Mouse (Mus musculus) lung, postnatal 0 days (tissue): ENCODE results near the gene Fam89a. TPM values are rescaled to one million over a fixed set of nuclear protein-coding genes. Genes with fewer than 3 reads are reported as not detected.

Source experiments
- ATAC-seq: fragments of 200-750 bp; cut with Nextera tagmentation; 2 replicates; pipeline ENCODE4 v1.8.0; 2017; ENCODE audit warnings: moderate library complexity
- DNase-seq: peaks from one replicate; pipeline ENCODE4 v3.0.0-alpha.2; 2016; ENCODE audit warnings: low spot score
- H3K27ac ChIP-seq: fragments of 300-500 bp; sonication (generic); 2 replicates; pipeline ENCODE4 v1.5.1; 2014; ENCODE audit warnings: antibody characterized with exemption, mild to moderate bottlenecking, low read length, mixed read lengths
- H3K27me3 ChIP-seq: fragments of 300-500 bp; sonication (generic); replicated peaks from 2 replicates; pipeline ENCODE4 v1.6.1; 2014; ENCODE audit warnings: low read length, mixed read lengths; ENCODE audit not compliant: insufficient read depth
- H3K36me3 ChIP-seq: fragments of 300-500 bp; sonication (generic); 2 replicates; pipeline ENCODE4 v1.6.1; 2014; ENCODE audit warnings: low read length, mixed read lengths; ENCODE audit not compliant: insufficient read depth
- H3K4me1 ChIP-seq: fragments of 300-500 bp; sonication (generic); 2 replicates; pipeline ENCODE4 v1.6.1; 2014; ENCODE audit warnings: antibody characterized with exemption, low read depth, low read length, mixed read lengths; ENCODE audit not compliant: insufficient read depth
- H3K4me2 ChIP-seq: fragments of 300-500 bp; sonication (generic); replicated peaks from 2 replicates; pipeline ENCODE4 v1.6.1; 2014; ENCODE audit warnings: low read depth, mild to moderate bottlenecking, low read length, moderate library complexity, mixed read lengths
- H3K4me3 ChIP-seq: fragments of 300-500 bp; sonication (generic); 2 replicates; pipeline ENCODE4 v1.5.1; 2014; ENCODE audit warnings: low read depth, low read length
- H3K9ac ChIP-seq: fragments of 300-500 bp; sonication (generic); replicated peaks from 2 replicates; pipeline ENCODE4 v1.6.1; 2014; ENCODE audit warnings: low read depth, mild to moderate bottlenecking
- H3K9me3 ChIP-seq: fragments of 300-500 bp; sonication (generic); 2 replicates; pipeline ENCODE4 v1.6.1; 2016; ENCODE audit warnings: low read length, mixed read lengths
- CTCF ChIP-seq: IDR thresholded peaks from 2 replicates; pipeline ENCODE4 v1.5.1; 2016; ENCODE audit warnings: antibody characterized with exemption, mild to moderate bottlenecking
- EP300 ChIP-seq: IDR thresholded peaks from 2 replicates; pipeline ENCODE4 v1.6.1; 2016; ENCODE audit warnings: antibody characterized with exemption, mild to moderate bottlenecking, control low read depth
- WGBS: fragments of 180-500 bp; shearing (Covaris S2); extraction: QIAGEN DNeasy Blood & Tissue Kit; methylation state at CpG from one replicate; pipeline ENCODE4 v1.1.7; 2014; 5-methylcytosine and 5-hydroxymethylcytosine counted together
- polyA plus RNA-seq: library from polyadenylated mRNA; unstranded; fragments of >200 nt; fragmentation: Nextera tagmentation; extraction: Ambion mirVana; gene quantifications from 2 replicates; pipeline ENCODE4 v1.2.1, GENCODE M21; 2015

The Fam89a gene
- polyA plus RNA-seq, 1 experiment from 2014 or later, result 3.9 TPM

- DNase-seq, result peak; percentile 56
- H3K27ac ChIP-seq, result no peak overlapping the region
- no peaks in the 10 kb centered on the region for H3K9me3 ChIP-seq
- TF ChIP-seq CTCF (peak; percentile 74), EP300 (no peak)
- 57% methylated on average over 1 of the region's 1 CpGs for WGBS
- H3K27me3 ChIP-seq, result no peaks in the 10 kb centered on the region
- no peak for ATAC-seq
- no peaks in the 10 kb centered on the region for H3K36me3 ChIP-seq
- no peaks in the 10 kb centered on the region for H3K4me1 ChIP-seq
- H3K4me2 ChIP-seq, result no peak overlapping the region
- H3K4me3 ChIP-seq, result no peak overlapping the region
- H3K9ac ChIP-seq, result no peak overlapping the region
Observed at GRCm38 (mm10) chr8:124739268-124739667, 12.4 kb downstream of the Fam89a start.

DNA sequence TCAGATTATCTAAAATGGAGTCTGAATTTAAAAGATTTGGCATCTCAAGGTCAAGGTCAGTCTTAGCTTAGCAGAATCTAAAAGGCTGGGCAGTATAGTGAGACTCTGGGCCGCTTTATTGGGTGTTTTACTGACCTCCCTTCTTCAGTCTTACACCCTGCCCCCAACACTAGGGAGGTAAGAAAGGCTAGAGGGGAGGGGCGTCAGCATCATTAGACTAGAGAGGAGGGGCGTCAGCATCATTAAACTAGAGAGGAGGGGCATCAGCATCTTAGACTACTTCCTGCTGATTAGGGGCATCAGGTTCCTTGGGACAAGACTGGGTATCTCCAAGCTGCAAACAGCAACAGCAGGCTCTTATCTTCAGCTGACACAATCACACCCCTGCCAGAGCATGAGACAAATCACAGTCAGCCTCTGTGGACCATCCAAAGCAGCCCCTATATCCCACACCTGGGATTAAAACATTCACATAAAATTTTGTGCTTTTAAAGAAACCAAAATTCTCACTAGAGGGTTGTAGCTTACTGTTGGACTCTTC is 16.2 kb downstream of the Fam89a start:
- H3K27me3 ChIP-seq, result no peaks in the 10 kb centered on the region
- WGBS, result 68% methylated on average over 3 of the region's 3 CpGs
- TF ChIP-seq EP300 (no peak), CTCF (no peak)
- H3K4me3 ChIP-seq, result no peak overlapping the region
- no peak overlapping the region for H3K9ac ChIP-seq
- H3K4me1 ChIP-seq, result no peaks in the 10 kb centered on the region
- H3K27ac ChIP-seq, result no peak overlapping the region
- no peaks in the 10 kb centered on the region for H3K9me3 ChIP-seq
- no peak for DNase-seq
- H3K36me3 ChIP-seq, result peaks cover 28% of the 10 kb centered on the region
- H3K4me2 ChIP-seq, result no peak overlapping the region
- ATAC-seq, result no peak

DNA sequence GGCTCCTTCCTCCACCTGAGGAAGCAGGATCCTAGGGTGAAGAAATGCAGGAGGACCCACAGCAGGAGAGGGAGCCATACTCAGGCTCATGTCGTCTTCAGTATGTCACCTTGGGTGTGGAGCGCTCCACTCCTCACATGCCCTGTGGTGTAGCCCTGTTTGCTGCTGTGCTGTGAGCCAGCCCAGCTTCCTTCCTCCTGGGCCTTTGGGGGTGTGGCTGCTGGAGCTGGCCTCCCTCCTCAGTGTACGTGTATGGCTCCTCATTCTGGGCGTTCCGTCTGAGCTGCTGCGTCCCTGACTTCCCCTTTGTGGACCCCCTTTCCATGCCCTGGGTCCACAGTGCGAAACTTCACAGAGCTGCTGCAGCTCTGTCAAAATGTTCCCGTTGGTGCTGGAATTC is 18.8 kb downstream of the Fam89a start:
- 76% methylated on average over 8 of the region's 8 CpGs for WGBS
- no peak for TF ChIP-seq EP300
- H3K27me3 ChIP-seq, result no peaks in the 10 kb centered on the region
- H3K36me3 ChIP-seq, result peaks cover 28% of the 10 kb centered on the region
- H3K4me1 ChIP-seq, result no peaks in the 10 kb centered on the region
- H3K9ac ChIP-seq, result no peak overlapping the region
- no peaks in the 10 kb centered on the region for H3K9me3 ChIP-seq
- H3K27ac ChIP-seq, result no peak overlapping the region
- DNase-seq, result no peak
- ATAC-seq, result no peak
- no peak overlapping the region for H3K4me2 ChIP-seq
- H3K4me3 ChIP-seq, result no peak overlapping the region

- 92% methylated on average over 7 of the region's 7 CpGs for WGBS
- H3K4me2 ChIP-seq, result no peak overlapping the region
- ATAC-seq, result no peak
- no peak for DNase-seq
- no peaks in the 10 kb centered on the region; the same call in 1 of the 2 replicates for H3K36me3 ChIP-seq
- no peak for TF ChIP-seq EP300
- no peak overlapping the region for H3K27ac ChIP-seq
- no peak overlapping the region for H3K4me3 ChIP-seq
- peaks cover 14% of the 10 kb centered on the region; the same call in 1 of the 2 replicates for H3K4me1 ChIP-seq
- H3K27me3 ChIP-seq, result no peaks in the 10 kb centered on the region
- no peaks in the 10 kb centered on the region for H3K9me3 ChIP-seq
- no peak overlapping the region for H3K9ac ChIP-seq
Observed at GRCm38 (mm10) chr8:124724301-124724700, 27.3 kb downstream of the Fam89a start.

GRCm38 (mm10) chr8:124721862-124722515 is 29.6 kb downstream of the Fam89a start, which contains the start of the genes Ttc13 and Arv1:
Gene Ttc13, minus strand, starts transcription at chr8:124721983.
Gene Arv1, plus strand, starts transcription at chr8:124722139.
- Histone ChIP-seq H3K27me3 (no peaks in the 10 kb centered on the region), H3K9me3 (no peaks in the 10 kb centered on the region), H3K4me3 (peak within 1 kb of the TSS; percentile 79), H3K4me1 (peaks cover 14% of the 10 kb centered on the region; the same call in 1 of the 2 replicates), H3K27ac (peak within 1 kb of the TSS; percentile 32; the same call in 1 of the 2 replicates), H3K9ac (peak within 1 kb of the TSS; percentile 62), H3K4me2 (peak within 1 kb of the TSS; percentile 93), H3K36me3 (no peaks in the 10 kb centered on the region)
- ATAC-seq (peak; percentile 100), DNase-seq (peak; percentile 99)
- under 1% methylated on average over 45 of the region's 59 CpGs for WGBS
- TF ChIP-seq EP300 (no peak), CTCF (peak; percentile 30; the same call in 1 of the 2 replicates)

DNA sequence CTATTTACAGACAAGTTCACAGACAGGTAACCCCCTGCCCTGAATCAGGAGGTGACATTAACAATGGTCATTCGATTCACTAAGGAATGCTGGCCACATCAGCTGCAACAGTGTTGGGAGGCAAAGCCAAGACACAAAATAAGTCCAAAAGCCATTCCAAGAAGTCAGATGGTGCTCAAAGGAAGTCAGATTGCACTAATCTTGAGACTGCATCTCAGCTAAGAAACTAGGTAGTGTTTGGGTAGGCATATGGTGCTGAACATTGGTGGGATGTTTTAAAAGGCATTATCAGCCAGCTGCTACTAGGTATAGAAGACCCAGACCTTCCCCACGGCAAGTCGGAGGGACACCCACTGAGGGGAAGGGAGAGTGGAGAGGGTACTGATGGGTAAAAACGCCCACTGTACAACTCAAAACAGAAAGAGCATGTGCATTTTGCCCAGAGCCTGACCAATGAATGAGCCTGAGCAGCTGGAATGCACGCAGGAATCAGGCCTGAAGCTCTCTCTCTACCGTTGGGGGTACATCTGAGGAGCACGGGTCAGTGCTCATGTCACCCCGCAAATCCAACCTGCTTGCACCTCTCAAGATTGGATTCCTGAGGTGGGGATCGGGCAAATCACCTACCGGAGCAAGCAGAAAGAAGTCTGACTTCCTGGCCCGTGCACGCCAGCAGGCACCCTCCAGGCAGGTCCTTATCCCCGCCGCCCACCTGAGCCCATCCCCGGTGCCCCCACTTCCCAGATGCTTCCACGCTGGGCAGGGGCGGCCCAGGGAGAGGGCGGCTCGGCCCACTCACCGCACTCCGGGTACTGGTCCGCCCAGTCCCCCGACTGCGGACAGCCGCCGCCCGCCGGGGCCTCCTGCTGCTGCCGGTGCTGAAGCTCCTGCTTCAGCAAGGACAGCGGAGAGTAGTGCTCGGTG is 30.4 kb downstream of the Fam89a start:
- Histone ChIP-seq H3K9me3 (no peaks in the 10 kb centered on the region), H3K4me2 (peak overlapping the region; percentile 93), H3K9ac (peak overlapping the region; percentile 62), H3K4me1 (peaks cover 14% of the 10 kb centered on the region; the same call in 1 of the 2 replicates), H3K27me3 (no peaks in the 10 kb centered on the region), H3K4me3 (peak overlapping the region; percentile 79), H3K36me3 (no peaks in the 10 kb centered on the region), H3K27ac (0 out of 2 replicates have a peak overlapping the region, but pooled peaks have one; percentile 32)
- WGBS, result 5% methylated on average over 30 of the region's 31 CpGs
- ATAC-seq (peak; percentile 37; the same call in 1 of the 2 replicates), DNase-seq (peak; percentile 6)
- TF ChIP-seq EP300, result no peak
- TF ChIP-seq CTCF, result no peak
